Mouse (Mus musculus): ENCODE data around the gene Hs1bp3.
A peak's percentile ranks its signal among the peaks of the same experiment; 100 is the strongest.

Gene Hs1bp3

GRCm38 (mm10) chr12:8336601-8337285 lies 23.5 kb downstream of the Hs1bp3 start:
- no peak for DNase-seq (ENCODE audit: low spot score in 2 of 2)

DNA sequence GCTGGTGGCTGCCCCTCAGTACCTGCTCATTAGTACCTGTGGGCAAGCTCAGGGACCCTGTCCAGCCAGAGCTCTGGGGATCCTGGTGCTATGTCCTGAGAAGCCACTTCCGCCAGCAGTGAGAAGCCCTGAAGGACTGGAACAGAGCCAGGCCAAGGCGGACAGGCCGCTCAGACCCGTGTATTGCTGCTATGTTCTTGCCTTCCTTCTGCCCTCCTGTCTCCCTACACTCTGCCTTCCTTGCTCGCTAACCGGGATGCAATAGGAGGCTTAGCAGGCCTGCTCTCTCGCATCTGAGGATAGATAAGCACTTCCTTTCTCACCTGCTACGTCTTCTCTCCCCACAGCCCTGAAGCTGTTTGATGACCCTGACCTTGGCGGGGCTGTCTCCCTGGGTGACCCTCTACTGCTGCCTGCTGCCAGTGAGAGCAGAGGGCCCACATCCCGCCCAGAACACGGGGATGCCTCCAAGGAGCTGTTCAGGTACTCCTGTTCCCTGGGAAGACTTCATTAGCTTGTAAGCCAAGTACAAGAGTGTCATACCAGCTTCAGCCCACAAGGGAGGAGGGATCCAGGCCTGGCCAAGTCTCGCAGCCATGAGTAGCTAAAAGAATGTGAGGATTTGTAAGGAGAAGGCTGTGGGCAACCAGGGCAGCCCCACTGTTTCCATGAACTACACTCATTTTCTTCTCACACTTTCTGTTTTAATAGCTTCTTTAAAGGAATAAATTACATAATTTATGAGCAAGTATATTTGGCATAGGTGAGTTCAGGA lies 24.2 kb downstream of the Hs1bp3 start:
- no peak for DNase-seq (ENCODE audit: low spot score in 2 of 2)

- DNase-seq (ENCODE audit: low spot score in 2 of 2): no peak
Observed at GRCm38 (mm10) chr12:8338491-8338890, 25.3 kb downstream of the Hs1bp3 start.

- DNase-seq (ENCODE audit: low spot score in 2 of 2): no peak
Observed at GRCm38 (mm10) chr12:8338918-8339317, 25.7 kb downstream of the Hs1bp3 start.

- DNase-seq (ENCODE audit: low spot score in 2 of 2): no peak
Observed at GRCm38 (mm10) chr12:8339591-8340319, 26.5 kb downstream of the Hs1bp3 start.

- DNase-seq (ENCODE audit: low spot score in 2 of 2): no peak
Observed at GRCm38 (mm10) chr12:8341008-8341407, 27.8 kb downstream of the Hs1bp3 start.

DNA sequence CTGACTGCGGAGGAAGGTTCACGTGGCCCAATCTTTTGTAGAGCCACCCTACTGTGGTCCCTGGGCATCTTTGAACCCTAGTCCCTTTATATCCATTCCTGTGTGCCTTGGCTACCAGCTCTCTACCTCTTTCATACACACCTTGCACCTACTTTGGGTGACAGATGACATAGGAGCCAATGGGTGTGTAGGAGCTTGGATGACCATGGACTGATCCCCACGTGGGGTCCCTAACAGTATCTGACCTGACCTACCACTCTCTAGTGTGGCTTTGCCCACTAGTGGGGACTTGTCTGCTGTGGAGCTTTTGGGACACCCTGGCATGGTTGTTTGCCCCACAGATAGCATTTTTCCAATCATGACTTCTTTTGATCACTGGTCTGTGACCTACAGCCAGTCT lies 30.1 kb downstream of the Hs1bp3 start:
- no peak for DNase-seq (ENCODE audit: low spot score in 2 of 2)

- DNase-seq (ENCODE audit: low spot score in 2 of 2): peak; percentile 35
Observed at GRCm38 (mm10) chr12:8344897-8345296, 31.7 kb downstream of the Hs1bp3 start.

DNA sequence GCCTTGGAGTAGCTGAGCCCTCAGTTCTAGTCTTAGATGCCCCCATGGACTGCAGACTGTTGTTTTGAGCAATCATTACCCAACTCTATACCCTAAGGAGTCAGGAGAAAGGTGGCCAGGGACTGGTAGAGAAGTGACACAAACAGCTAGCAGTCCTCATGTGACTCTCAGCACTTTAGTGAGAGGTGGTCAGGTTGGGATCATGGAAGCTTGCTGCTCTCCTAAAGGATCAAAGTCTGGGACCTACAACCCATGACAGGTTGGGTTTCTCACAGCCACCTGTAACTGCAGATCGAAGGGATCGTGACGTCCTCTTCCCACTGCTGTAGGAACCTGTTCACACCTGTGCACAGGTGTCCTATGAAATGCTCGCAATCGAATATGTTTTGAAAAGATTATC lies 32.3 kb downstream of the Hs1bp3 start:
- no peak for DNase-seq (ENCODE audit: low spot score in 2 of 2)

DNA sequence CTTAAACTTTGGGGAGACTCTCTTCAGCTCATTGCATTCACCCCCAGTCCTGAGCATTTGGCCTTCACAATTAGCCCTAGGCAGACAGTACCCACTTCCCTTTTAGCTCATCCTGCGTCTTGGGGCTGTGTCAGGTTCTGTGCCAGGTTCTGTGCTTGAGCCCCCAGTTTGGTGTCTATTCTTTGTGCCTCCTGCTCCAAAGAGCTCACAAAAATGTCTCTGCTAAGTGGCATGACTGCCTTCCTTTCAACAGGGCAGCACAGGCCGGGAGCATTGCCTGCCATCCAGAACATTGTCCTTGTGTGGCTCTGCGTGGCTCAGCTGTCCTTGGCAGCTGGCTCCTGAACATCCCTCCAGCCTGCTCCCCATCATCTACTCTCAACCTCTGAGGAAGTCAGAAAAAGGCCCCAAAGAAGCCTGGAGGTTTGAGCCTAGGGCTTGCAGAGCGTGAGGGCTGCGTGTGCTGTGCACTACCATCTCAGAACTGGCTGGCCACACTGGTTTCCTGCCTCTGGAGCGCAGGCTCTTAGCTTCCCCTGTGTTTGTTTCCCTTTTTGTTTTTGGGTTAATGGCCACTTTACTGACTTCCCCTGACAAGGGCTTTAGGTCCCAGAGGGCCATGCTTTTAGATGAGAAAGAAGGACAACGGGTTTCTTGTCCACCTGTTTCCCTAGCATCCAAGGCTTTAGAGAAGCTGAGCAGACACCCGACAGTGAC lies 34.7 kb downstream of the Hs1bp3 start:
- DNase-seq (ENCODE audit: low spot score in 2 of 2): no peak

DNA sequence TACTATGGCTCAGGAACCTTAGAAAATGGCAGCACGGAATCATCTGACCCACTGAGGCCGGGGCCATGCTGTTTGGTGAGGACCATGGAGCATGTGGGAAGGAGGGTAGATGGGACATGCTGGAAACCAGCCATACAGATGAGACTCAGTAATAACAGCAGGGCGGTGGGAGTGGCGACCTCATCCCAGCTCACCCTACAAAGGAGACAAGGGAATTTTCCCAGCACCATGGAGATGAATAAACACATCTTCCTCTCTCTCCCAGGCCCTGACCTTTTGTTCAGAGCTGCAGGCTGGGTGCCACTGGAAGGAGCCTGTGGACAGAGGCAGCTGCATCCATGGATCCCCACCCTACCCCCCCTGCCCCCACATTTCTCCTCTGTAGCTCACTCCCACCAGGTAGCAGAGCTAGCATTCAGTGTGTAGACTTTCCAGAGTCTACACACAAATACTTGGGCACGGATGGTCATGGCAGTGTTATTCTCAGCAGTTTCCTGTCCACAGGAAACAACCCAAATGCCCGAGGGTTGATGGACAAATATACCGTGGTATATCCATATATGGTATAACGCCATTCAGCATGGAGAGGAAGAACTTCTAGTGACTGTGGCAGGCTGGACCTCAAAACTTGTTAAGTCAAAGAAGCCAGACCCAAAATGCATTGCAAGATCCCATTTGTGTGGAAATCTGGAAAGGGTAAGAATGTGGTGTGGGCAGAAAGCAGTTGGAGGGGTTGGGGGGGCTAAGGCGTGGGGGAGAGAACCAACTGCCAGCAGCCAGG lies 35.7 kb downstream of the Hs1bp3 start:
- DNase-seq (ENCODE audit: low spot score in 2 of 2): no peak

- peak; percentile 40 to 47 for DNase-seq (ENCODE audit: low spot score in 2 of 2)
Observed at GRCm38 (mm10) chr12:8351025-8351903, 38.0 kb downstream of the Hs1bp3 start.

GRCm38 (mm10) chr12:8353071-8353470 lies 39.8 kb downstream of the Hs1bp3 start:
- DNase-seq (ENCODE audit: low spot score in 2 of 2): peak; percentile 67 to 68

- DNase-seq (ENCODE audit: low spot score in 2 of 2): no peak
Observed at GRCm38 (mm10) chr12:8354187-8354586, 41.0 kb downstream of the Hs1bp3 start.

- no peak for DNase-seq (ENCODE audit: low spot score in 2 of 2)
Observed at GRCm38 (mm10) chr12:8355011-8355410, 41.8 kb downstream of the Hs1bp3 start.

- peak in 1 of 2 experiments; percentile 29 for DNase-seq (ENCODE audit: low spot score in 2 of 2)
Observed at GRCm38 (mm10) chr12:8357449-8357848, 44.2 kb downstream of the Hs1bp3 start.

DNA sequence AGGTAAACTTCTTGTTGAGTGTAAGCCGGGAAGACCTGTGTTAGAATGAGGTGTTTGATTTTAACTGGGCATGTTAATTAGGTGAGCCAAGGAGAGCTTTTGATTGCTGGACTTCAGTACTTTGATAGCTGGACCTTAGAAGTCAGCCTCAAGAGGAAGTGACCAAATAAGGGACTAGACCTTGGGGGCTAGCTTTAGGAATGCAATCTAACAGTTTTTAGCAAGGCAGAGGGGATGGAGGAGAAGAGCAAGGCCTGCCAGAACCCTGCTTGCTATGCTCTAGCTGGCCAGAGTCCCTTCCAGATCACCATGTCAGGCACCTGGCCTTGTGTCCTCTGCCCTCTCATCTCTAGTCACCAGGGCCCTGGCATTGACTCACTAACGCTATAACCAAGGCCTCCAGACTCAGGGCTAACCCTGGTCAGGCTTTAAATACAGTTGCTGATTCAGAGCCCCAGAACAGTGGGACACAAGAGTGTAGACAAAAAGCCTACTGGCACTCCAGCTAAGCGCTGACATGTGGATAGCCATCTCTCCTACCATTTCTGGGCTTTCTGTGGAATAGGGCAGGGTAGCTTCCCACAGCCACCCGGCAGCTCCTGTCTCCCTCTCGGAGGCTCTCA lies 45.2 kb downstream of the Hs1bp3 start:
- DNase-seq (ENCODE audit: low spot score in 2 of 2): no peak

- DNase-seq (ENCODE audit: low spot score in 2 of 2): no peak
Observed at GRCm38 (mm10) chr12:8359418-8360112, 46.3 kb downstream of the Hs1bp3 start.

DNA sequence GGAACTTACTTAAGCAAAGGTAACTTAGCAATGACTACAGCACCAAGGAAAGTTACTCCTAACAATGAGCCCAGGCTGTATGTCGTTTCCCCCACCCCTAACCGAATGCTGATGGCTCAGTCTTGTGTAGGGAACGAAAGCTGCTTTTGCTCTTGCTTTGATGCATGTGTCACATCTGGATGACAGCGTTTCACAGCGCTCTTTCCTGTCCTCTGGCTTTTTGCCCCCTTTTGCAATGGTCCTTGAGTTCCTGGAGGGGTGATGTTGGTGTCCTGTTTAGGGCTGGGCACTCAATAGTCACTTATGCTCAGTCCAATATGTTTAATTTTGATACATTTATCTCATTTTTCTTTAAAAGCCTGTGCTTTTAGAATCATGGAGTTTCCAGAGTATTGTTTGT lies 48.6 kb downstream of the Hs1bp3 start:
- no peak for DNase-seq (ENCODE audit: low spot score in 2 of 2)
